Mouse (Mus musculus) megakaryocyte-erythroid progenitor cell, adult 5-6 weeks (primary cell): ENCODE measurements at regions not wholly inside any gene's neighbourhood (a gene's known extent, or its start where the extent isn't known, plus 50 kb on each side); places are given as distances from the start of the nearest gene placed in this dataset.

Source experiments
- ATAC-seq: replicated peaks from 2 replicates; pipeline ENCODE4 v1.8.0; 2016; ENCODE audit warnings: mild to moderate bottlenecking, inconsistent platforms; ENCODE audit not compliant: severe bottlenecking, poor library complexity, low FRiP score, low TSS enrichment

- ATAC-seq, result no peak
These were observed 49.9 kb upstream of the Msx2 start for GRCm38 (mm10) chr13:53522807-53523206.
